Mouse (Mus musculus) heart, postnatal 0 days (tissue): Measurements from ENCODE around the gene Vmn1r55. TPM values are rescaled to one million over a fixed set of nuclear protein-coding genes. Genes with fewer than 3 reads are reported as not detected.
A peak's percentile ranks its signal among the peaks of the same experiment; 100 is the strongest.

Experiments
- ATAC-seq: fragments of 200-750 bp; cut with Nextera tagmentation; 2 replicates; pipeline ENCODE4 v1.8.0; 2017; ENCODE audit warnings: low read depth, moderate number of reproducible peaks, moderate library complexity; ENCODE audit not compliant: insufficient read depth
- DNase-seq: peaks from one replicate; pipeline ENCODE4 v3.0.0-alpha.2; 2016; ENCODE audit warnings: low spot score
- H3K27ac ChIP-seq: fragments of 300-500 bp; sonication (generic); 2 replicates; pipeline ENCODE4 v1.5.1; 2014; ENCODE audit warnings: low read depth, mild to moderate bottlenecking
- H3K27me3 ChIP-seq: fragments of 300-500 bp; sonication (generic); 2 replicates; pipeline ENCODE4 v1.6.1; 2014; ENCODE audit warnings: low read length, mixed read lengths; ENCODE audit not compliant: control insufficient read depth, insufficient read depth
- H3K36me3 ChIP-seq: fragments of 300-500 bp; sonication (generic); replicated peaks from 2 replicates; pipeline ENCODE4 v1.6.1; 2014; ENCODE audit warnings: low read length, mixed read lengths; ENCODE audit not compliant: control insufficient read depth, insufficient read depth
- H3K4me1 ChIP-seq: fragments of 300-500 bp; sonication (generic); 2 replicates; pipeline ENCODE4 v1.6.1; 2014; ENCODE audit warnings: antibody characterized with exemption; ENCODE audit not compliant: control insufficient read depth, insufficient read depth
- H3K4me2 ChIP-seq: fragments of 300-500 bp; sonication (generic); 2 replicates; pipeline ENCODE4 v1.6.1; 2014; ENCODE audit warnings: low read depth, mild to moderate bottlenecking, low read length, moderate library complexity
- H3K4me3 ChIP-seq: fragments of 300-500 bp; sonication (generic); 2 replicates; pipeline ENCODE4 v1.5.1; 2014; ENCODE audit warnings: low read depth, low read length
- H3K9ac ChIP-seq: fragments of 300-500 bp; sonication (generic); replicated peaks from 2 replicates; pipeline ENCODE4 v1.6.1; 2014; ENCODE audit warnings: low read depth, low read length, mixed read lengths
- H3K9me3 ChIP-seq: fragments of 300-500 bp; sonication (generic); replicated peaks from 2 replicates; pipeline ENCODE4 v1.6.1; 2016; ENCODE audit warnings: low read length; ENCODE audit not compliant: control insufficient read depth
- CTCF ChIP-seq: IDR thresholded peaks from 2 replicates; pipeline ENCODE4 v1.5.1; 2016; ENCODE audit warnings: antibody characterized with exemption, control low read depth, low read depth
- EP300 ChIP-seq: IDR thresholded peaks from 2 replicates; pipeline ENCODE4 v1.6.1; 2016; ENCODE audit warnings: antibody characterized with exemption, low read depth
- WGBS: fragments of 180-500 bp; shearing (Covaris S2); extraction: QIAGEN DNeasy Blood & Tissue Kit; methylation state at CpG from one replicate; pipeline ENCODE4 v1.1.7; 2014; 5-methylcytosine and 5-hydroxymethylcytosine counted together
- polyA plus RNA-seq: library from polyadenylated mRNA; unstranded; fragments of >200 nt; fragmentation: Nextera tagmentation; extraction: Ambion mirVana; gene quantifications from 2 replicates; pipeline ENCODE4 v1.2.1, GENCODE M21; 2015
- total RNA-seq: library from RNA; depleted of rRNA; stranded (reverse); fragments of >200 nt; gene quantifications from 2 replicates; pipeline ENCODE4 v1.2.3, GENCODE M21; 2014; ENCODE audit warnings: low replicate concordance

The Vmn1r55 gene
- total and polyA plus RNA-seq, 2 experiments from 2014 or later: not detected

- H3K4me1 ChIP-seq: no peaks in the 10 kb centered on the region
- 60% methylated on average over 5 of the region's 5 CpGs for WGBS
- H3K36me3 ChIP-seq: peaks cover 48% of the 10 kb centered on the region
- H3K9ac ChIP-seq: no peak overlapping the region
- H3K4me3 ChIP-seq: no peak overlapping the region
- ATAC-seq: no peak
- TF ChIP-seq CTCF (no peak), EP300 (peak; percentile 46; the same call in 1 of the 2 replicates)
- no peaks in the 10 kb centered on the region for H3K9me3 ChIP-seq
- DNase-seq: no peak
- peak overlapping the region; percentile 30; the same call in 1 of the 2 replicates for H3K27ac ChIP-seq
- H3K4me2 ChIP-seq: no peak overlapping the region
- no peaks in the 10 kb centered on the region for H3K27me3 ChIP-seq
Observed at GRCm38 (mm10) chr7:5098769-5099168, 50.7 kb downstream of the Vmn1r55 start.

GRCm38 (mm10) chr7:5092831-5093510 is 56.5 kb downstream of the Vmn1r55 start:
- WGBS: 75% methylated on average over 21 of the region's 21 CpGs
- DNase-seq (no peak), ATAC-seq (no peak)
- H3K4me2 ChIP-seq: no peak overlapping the region
- H3K4me1 ChIP-seq: no peaks in the 10 kb centered on the region
- TF ChIP-seq EP300 (no peak), CTCF (no peak)
- peaks cover 75% of the 10 kb centered on the region for H3K36me3 ChIP-seq
- no peak overlapping the region for H3K4me3 ChIP-seq
- no peaks in the 10 kb centered on the region for H3K9me3 ChIP-seq
- no peaks in the 10 kb centered on the region for H3K27me3 ChIP-seq
- H3K27ac ChIP-seq: no peak overlapping the region
- no peak overlapping the region for H3K9ac ChIP-seq

DNA sequence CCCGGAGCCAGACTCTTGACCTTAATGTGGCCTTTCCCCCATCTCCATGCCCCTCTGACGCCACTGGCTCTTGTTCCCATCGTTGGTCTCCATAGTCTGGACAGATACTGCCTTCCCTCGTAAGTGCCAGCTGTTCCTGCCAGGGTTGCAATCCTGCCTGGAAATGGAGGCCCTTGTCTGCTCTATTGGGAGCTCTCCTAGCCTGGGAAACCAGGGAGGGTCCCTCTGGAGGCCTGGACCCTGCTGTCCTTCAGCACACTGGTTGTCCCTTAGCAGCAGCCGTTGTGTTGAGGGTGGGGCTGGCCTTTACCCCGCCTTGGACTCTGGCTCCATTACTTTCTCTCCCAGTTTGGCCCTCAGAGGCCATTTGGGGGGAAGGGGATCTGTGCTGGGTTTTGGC is 57.1 kb downstream of the Vmn1r55 start:
- H3K36me3 ChIP-seq: peaks cover 72% of the 10 kb centered on the region
- no peaks in the 10 kb centered on the region for H3K9me3 ChIP-seq
- H3K27me3 ChIP-seq: no peaks in the 10 kb centered on the region
- no peak overlapping the region for H3K4me3 ChIP-seq
- ATAC-seq (no peak), DNase-seq (no peak)
- H3K4me2 ChIP-seq: no peak overlapping the region
- H3K27ac ChIP-seq: no peak overlapping the region
- WGBS: 71% methylated on average over 6 of the region's 6 CpGs
- TF ChIP-seq EP300: no peak
- TF ChIP-seq CTCF: no peak
- H3K9ac ChIP-seq: no peak overlapping the region
- H3K4me1 ChIP-seq: no peaks in the 10 kb centered on the region

- Histone ChIP-seq H3K9me3 (no peaks in the 10 kb centered on the region), H3K4me2 (no peak overlapping the region), H3K4me3 (no peak overlapping the region), H3K9ac (no peak overlapping the region), H3K4me1 (no peaks in the 10 kb centered on the region), H3K27me3 (no peaks in the 10 kb centered on the region), H3K36me3 (peaks cover 62% of the 10 kb centered on the region), H3K27ac (no peak overlapping the region)
- DNase-seq (no peak), ATAC-seq (no peak)
- WGBS: 87% methylated on average over 15 of the region's 15 CpGs
- no peak for TF ChIP-seq EP300
- TF ChIP-seq CTCF: no peak
Observed at GRCm38 (mm10) chr7:5091008-5091728, 58.3 kb downstream of the Vmn1r55 start.

DNA sequence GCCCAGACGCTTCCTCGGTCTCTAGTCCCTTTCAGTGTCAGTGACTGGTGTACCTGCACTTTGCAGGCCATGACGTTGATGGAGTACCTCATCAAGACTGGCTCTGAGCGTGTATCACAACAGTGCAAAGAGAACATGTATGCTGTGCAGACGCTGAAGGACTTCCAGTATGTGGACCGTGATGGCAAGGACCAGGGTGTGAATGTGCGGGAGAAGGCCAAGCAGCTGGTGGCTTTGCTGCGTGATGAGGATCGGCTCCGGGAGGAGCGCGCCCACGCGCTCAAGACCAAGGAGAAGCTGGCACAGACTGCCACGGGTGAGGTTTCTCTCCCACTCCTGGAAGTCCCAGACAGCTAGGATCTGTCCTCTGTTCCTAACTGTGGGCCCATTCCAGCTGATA is 59.6 kb downstream of the Vmn1r55 start:
- Histone ChIP-seq H3K27me3 (no peaks in the 10 kb centered on the region), H3K36me3 (peaks cover 56% of the 10 kb centered on the region), H3K27ac (no peak overlapping the region), H3K4me3 (no peak overlapping the region), H3K4me1 (no peaks in the 10 kb centered on the region; the same call in 1 of the 2 replicates), H3K9me3 (no peaks in the 10 kb centered on the region), H3K4me2 (no peak overlapping the region), H3K9ac (no peak overlapping the region)
- WGBS: 88% methylated on average over 15 of the region's 15 CpGs
- DNase-seq (no peak), ATAC-seq (no peak)
- TF ChIP-seq CTCF (no peak), EP300 (no peak)
